Mouse (Mus musculus): Measurements from ENCODE around the gene Krcc1.

DNA sequence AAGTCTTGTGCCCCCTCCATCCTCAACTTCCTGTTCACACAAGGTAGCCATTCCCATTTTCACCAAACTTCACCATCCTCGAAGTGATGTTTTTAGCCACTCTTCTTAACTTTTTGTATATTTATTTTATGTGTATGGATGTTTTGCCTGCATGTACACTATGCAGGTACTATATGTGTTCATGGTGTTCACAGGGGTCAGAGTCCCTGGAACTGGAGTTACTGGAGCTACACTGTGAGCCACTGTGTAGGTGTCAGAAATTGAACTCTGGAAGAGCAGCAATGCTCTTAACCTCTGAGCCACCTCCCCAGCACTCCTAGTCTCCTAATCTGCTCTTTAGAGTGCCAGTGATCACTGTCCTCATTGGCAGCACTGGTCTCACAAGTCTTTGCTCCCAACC lies 23.1 kb upstream of the Krcc1 start:
- TF ChIP-seq CTCF (IDR thresholded peaks at IDR 0.05; ENCODE audit: extremely low read depth, insufficient read depth, insufficient read length, insufficient replicate concordance) = no peak
- TF ChIP-seq POLR2A (IDR thresholded peaks at IDR 0.05; ENCODE audit: low read depth, low read length) = no peak
